Mouse (Mus musculus): ENCODE results near the gene Tshz2.

- TF ChIP-seq CTCF (IDR thresholded peaks at IDR 0.05; ENCODE audit: extremely low read depth, insufficient read length, insufficient replicate concordance, low read depth, low read length) (peak; percentile 67; the same call in 1 of the 2 replicates), POLR2A (IDR thresholded peaks at IDR 0.05; ENCODE audit: low read depth, low read length) (no peak)
Observed at GRCm38 (mm10) chr2:170045896-170046295, 413.1 kb downstream of the Tshz2 start.

All from small intestine, adult 2 months (tissue).